Mouse (Mus musculus) myocyte (in vitro differentiated cells): ENCODE measurements around the gene Olfr507. TPM values are rescaled to one million over a fixed set of nuclear protein-coding genes. Genes with fewer than 3 reads are reported as not detected.
"Not testable (repeated sequence)": the region's sequence is repeated elsewhere in the genome, so short reads cannot be mapped to it uniquely, and the experiment has no call there.

ENCODE experiments used
- H3K27me3 ChIP-seq: one replicate; pipeline ENCODE4 v1.6.1; 2011; ENCODE audit not compliant: control insufficient read depth, insufficient read depth, insufficient read length
- H3K36me3 ChIP-seq: one replicate; pipeline ENCODE4 v1.6.1; 2011; ENCODE audit not compliant: control insufficient read depth, insufficient read depth
- H3K4me2 ChIP-seq: one replicate; pipeline ENCODE4 v1.6.1; 2011; ENCODE audit warnings: low read depth, control low read depth
- H3K4me3 ChIP-seq: one replicate; pipeline ENCODE4 v1.5.1; 2011; ENCODE audit warnings: mild to moderate bottlenecking, control low read depth, moderate library complexity
- H3K79me2 ChIP-seq: one replicate; pipeline ENCODE4 v1.6.1; 2011; ENCODE audit not compliant: control insufficient read depth, insufficient read depth
- H3ac ChIP-seq: one replicate; pipeline ENCODE4 v1.6.1; 2011; ENCODE audit not compliant: control insufficient read depth, insufficient read length
- CEBPB ChIP-seq: IDR thresholded peaks from 2 replicates; pipeline ENCODE4 v1.6.1; 2011; ENCODE audit warnings: mild to moderate bottlenecking, moderate library complexity; ENCODE audit not compliant: poor library complexity, insufficient read depth, severe bottlenecking
- E2F4 ChIP-seq: IDR thresholded peaks from one replicate; pipeline ENCODE4 v1.6.1; 2011; ENCODE audit warnings: mild to moderate bottlenecking, control low read depth, moderate library complexity; ENCODE audit not compliant: insufficient read depth
- MAX ChIP-seq: IDR thresholded peaks from one replicate; pipeline ENCODE4 v1.6.1; 2011; ENCODE audit warnings: low read depth, mild to moderate bottlenecking, control low read depth
- MYOD1 ChIP-seq, 3 experiments: IDR thresholded peaks; one replicate each; pipeline ENCODE4 v1.6.1; 2011; ENCODE audit warnings: control low read depth in 2 of 3, low read depth in 2 of 3, mild to moderate bottlenecking in 2 of 3, moderate library complexity in 1 of 3; ENCODE audit not compliant: insufficient read length in 2 of 3, control insufficient read depth in 1 of 3
- MYOG ChIP-seq, 3 experiments: IDR thresholded peaks; one replicate each; pipeline ENCODE4 v1.6.1; 2011; ENCODE audit warnings: control low read depth in 2 of 3, low read depth in 2 of 3, mild to moderate bottlenecking in 2 of 3; ENCODE audit not compliant: insufficient read length in 2 of 3, control insufficient read depth in 1 of 3, insufficient read depth in 1 of 3
- POLR2A ChIP-seq: IDR thresholded peaks from one replicate; pipeline ENCODE4 v1.6.1; 2011; ENCODE audit warnings: low read depth, mild to moderate bottlenecking, control low read depth, moderate library complexity; ENCODE audit not compliant: insufficient read length
- POLR2AphosphoS2 ChIP-seq: IDR thresholded peaks from one replicate; pipeline ENCODE4 v1.6.1; 2011; ENCODE audit warnings: low read depth, control low read depth; ENCODE audit not compliant: insufficient read length
- REST ChIP-seq: IDR thresholded peaks from one replicate; pipeline ENCODE4 v1.6.1; 2011; ENCODE audit warnings: mild to moderate bottlenecking, control low read depth, moderate library complexity; ENCODE audit not compliant: insufficient read depth, insufficient read length
- SRF ChIP-seq: IDR thresholded peaks from one replicate; pipeline ENCODE4 v1.6.1; 2011; ENCODE audit warnings: low read depth; ENCODE audit not compliant: control insufficient read depth, insufficient read length
- TCF12 ChIP-seq: IDR thresholded peaks from one replicate; pipeline ENCODE4 v1.6.1; 2011; ENCODE audit warnings: mild to moderate bottlenecking, control low read depth; ENCODE audit not compliant: poor library complexity, insufficient read depth, severe bottlenecking
- TCF3 ChIP-seq: IDR thresholded peaks from one replicate; pipeline ENCODE4 v1.6.1; 2011; ENCODE audit warnings: low read depth, control low read depth; ENCODE audit not compliant: insufficient read length
- USF1 ChIP-seq: IDR thresholded peaks from one replicate; pipeline ENCODE4 v1.6.1; 2011; ENCODE audit warnings: low read depth, mild to moderate bottlenecking, control low read depth, moderate library complexity
- polyA plus RNA-seq: library from polyadenylated mRNA; unstranded; fragments of >200 nt; fragmentation: generic; extraction: Trizol; gene quantifications from one replicate; pipeline ENCODE4 v1.2.1, GENCODE M21; 2012; ENCODE audit warnings: missing spikeins

Olfr507 gene
- not detected for polyA plus RNA-seq

- Histone ChIP-seq H3K36me3 (no peaks in the 10 kb centered on the region), H3K4me2 (no peak within 1 kb of the TSS), H3ac (no peak within 1 kb of the TSS), H3K79me2 (no peaks in the 10 kb centered on the region), H3K4me3 (no peak within 1 kb of the TSS), H3K27me3 (no peaks in the 10 kb centered on the region)
- TF ChIP-seq REST, result no peak
- TF ChIP-seq SRF, result no peak
- no peak for TF ChIP-seq MAX
- no peak for TF ChIP-seq POLR2AphosphoS2
- no peak for TF ChIP-seq TCF3
- no peak for TF ChIP-seq USF1
- TF ChIP-seq MYOD1 (IDR thresholded peaks at IDR 0.05; ENCODE audit: control insufficient read depth in 1 of 3, insufficient read length in 2 of 3, low read depth in 2 of 3), result no peak
- no peak for TF ChIP-seq MYOG (IDR thresholded peaks at IDR 0.05; ENCODE audit: control insufficient read depth in 1 of 3, insufficient read depth in 1 of 3, insufficient read length in 2 of 3, low read depth in 2 of 3)
These were observed at the start of gene Olfr507 for GRCm38 (mm10) chr7:108621514-108621913. Gene Olfr507 (plus strand): TSS chr7:108621814.

DNA sequence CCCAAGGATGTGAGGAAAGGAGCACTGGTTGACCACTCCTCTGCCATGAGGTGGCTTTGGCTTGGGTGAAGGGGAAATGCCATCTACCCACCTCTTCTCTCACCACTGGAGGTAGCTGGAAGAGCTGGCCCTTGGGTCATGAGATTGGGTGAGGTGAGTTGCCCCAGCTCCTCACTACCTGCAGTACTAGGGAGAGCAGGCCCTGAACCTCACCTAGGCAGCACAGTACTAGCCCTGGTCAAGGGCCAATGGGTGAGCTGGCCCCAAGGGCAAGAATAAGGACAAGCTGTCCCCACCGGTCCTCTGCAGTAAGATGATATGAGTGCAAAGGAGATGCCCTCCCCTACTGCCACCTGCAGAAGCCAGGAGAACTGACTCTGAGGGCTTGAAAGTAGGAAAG is 31.8 kb upstream of the Olfr507 start:
- H3K4me3 ChIP-seq, result no peak overlapping the region

DNA sequence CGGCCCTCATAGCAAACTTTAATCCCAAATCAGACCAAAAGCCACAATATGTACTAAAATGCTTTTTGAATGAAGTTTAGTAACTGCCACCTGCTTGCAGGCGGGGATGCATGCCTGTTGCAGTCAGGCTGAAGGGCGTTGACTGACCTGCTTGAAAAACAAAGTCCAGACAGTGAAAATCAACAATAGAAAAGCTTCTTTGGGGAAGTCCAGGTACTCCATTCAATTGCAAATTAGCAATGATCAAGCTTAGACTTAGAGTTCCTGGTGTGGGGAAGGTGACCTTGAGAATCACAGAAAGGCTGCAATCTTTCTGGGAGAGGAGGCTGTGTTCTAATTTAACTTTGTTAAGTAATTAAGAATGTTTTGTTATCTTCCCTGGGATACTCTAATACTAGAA is 19.7 kb upstream of the Olfr507 start:
- not testable (repeated sequence) for H3K36me3 ChIP-seq, H3ac ChIP-seq, H3K27me3 ChIP-seq, H3K4me2 ChIP-seq, H3K4me3 ChIP-seq, H3K79me2 ChIP-seq

More for the DNA sequence above, 31.8 kb upstream of the Olfr507 start:
- TF ChIP-seq MYOG (IDR thresholded peaks at IDR 0.05; ENCODE audit: control insufficient read depth in 1 of 3, insufficient read depth in 1 of 3, insufficient read length in 2 of 3, low read depth in 2 of 3) (no peak), TCF3 (no peak), REST (no peak), CEBPB (no peak), POLR2A (no peak), TCF12 (no peak), MYOD1 (IDR thresholded peaks at IDR 0.05; ENCODE audit: control insufficient read depth in 1 of 3, insufficient read length in 2 of 3, low read depth in 2 of 3) (no peak), E2F4 (no peak), POLR2AphosphoS2 (no peak), USF1 (no peak), MAX (no peak), SRF (no peak)
- H3ac ChIP-seq, result no peak overlapping the region
- no peak overlapping the region for H3K4me2 ChIP-seq
- no peaks in the 10 kb centered on the region for H3K27me3 ChIP-seq
- no peaks in the 10 kb centered on the region for H3K79me2 ChIP-seq
- H3K36me3 ChIP-seq, result no peaks in the 10 kb centered on the region

DNA sequence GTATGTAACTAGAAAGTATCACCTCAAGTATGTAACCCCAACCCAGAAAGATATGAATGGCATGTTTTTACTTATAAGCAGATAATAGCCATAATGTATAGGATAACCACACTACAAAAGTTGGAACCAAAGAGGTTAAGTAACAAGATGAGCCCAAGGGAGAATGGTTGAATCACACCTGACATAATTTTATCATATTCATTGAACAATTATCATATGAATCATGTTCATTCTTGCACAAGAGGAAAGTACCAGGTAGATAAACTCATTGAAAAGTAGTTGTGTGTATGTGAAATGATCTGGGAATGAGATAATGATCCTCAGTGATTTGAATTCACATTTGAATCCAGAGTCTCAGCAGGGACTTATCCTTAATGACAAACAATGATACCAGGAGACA is 11.1 kb upstream of the Olfr507 start, which contains the start of gene Olfr506:
Olfr506 (plus strand) TSS at position 301 of the 400 bp plus-strand sequence.
- H3K4me2 ChIP-seq, result no peak within 1 kb of the TSS
- TF ChIP-seq CEBPB (no peak), POLR2AphosphoS2 (no peak), USF1 (no peak), SRF (no peak), MAX (no peak), TCF12 (no peak), E2F4 (no peak), REST (no peak), MYOG (IDR thresholded peaks at IDR 0.05; ENCODE audit: control insufficient read depth in 1 of 3, insufficient read depth in 1 of 3, insufficient read length in 2 of 3, low read depth in 2 of 3) (no peak), MYOD1 (IDR thresholded peaks at IDR 0.05; ENCODE audit: control insufficient read depth in 1 of 3, insufficient read length in 2 of 3, low read depth in 2 of 3) (no peak), TCF3 (no peak)
- no peak within 1 kb of the TSS for H3ac ChIP-seq
- H3K4me3 ChIP-seq, result no peak within 1 kb of the TSS
- no peaks in the 10 kb centered on the region for H3K36me3 ChIP-seq
- no peaks in the 10 kb centered on the region for H3K79me2 ChIP-seq
- H3K27me3 ChIP-seq, result no peaks in the 10 kb centered on the region

- no peak overlapping the region for H3K4me2 ChIP-seq
- H3ac ChIP-seq, result no peak overlapping the region
- TF ChIP-seq USF1 (no peak), SRF (no peak), TCF12 (no peak), CEBPB (no peak), POLR2AphosphoS2 (no peak), MAX (no peak), TCF3 (no peak), POLR2A (no peak), MYOG (IDR thresholded peaks at IDR 0.05; ENCODE audit: control insufficient read depth in 1 of 3, insufficient read depth in 1 of 3, insufficient read length in 2 of 3, low read depth in 2 of 3) (no peak), REST (no peak), E2F4 (no peak), MYOD1 (IDR thresholded peaks at IDR 0.05; ENCODE audit: control insufficient read depth in 1 of 3, insufficient read length in 2 of 3, low read depth in 2 of 3) (no peak)
- H3K36me3 ChIP-seq, result no peaks in the 10 kb centered on the region
- H3K4me3 ChIP-seq, result no peak overlapping the region
- no peaks in the 10 kb centered on the region for H3K79me2 ChIP-seq
- H3K27me3 ChIP-seq, result no peaks in the 10 kb centered on the region
These were observed 7.5 kb upstream of the Olfr507 start for GRCm38 (mm10) chr7:108614110-108614509.

DNA sequence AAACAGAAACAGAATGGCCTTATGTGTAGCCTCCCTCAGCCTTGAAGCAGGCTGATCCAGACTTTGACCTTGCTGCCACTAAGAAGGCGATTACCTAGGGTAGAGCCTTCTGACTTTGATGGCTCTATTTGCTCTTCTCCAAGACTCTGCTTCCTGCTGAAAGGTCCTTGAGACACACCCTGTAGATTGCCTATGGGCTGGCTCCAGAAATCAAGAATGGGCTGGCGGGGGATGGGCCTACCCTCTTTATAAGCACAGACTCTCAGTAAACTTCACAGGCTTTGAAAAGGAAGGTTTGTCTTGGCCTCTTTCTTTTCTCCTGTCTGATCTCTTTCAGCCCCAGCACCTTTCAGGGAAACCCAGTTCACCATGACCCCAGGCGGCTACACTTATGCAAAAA is 4.8 kb upstream of the Olfr507 start:
- not testable (repeated sequence) for H3K36me3 ChIP-seq, H3K79me2 ChIP-seq, H3K4me2 ChIP-seq, H3K27me3 ChIP-seq, H3ac ChIP-seq, H3K4me3 ChIP-seq
